Mouse (Mus musculus) layer of hippocampus, postnatal 25 days (tissue): ENCODE measurements around the gene Nr5a1. TPM values are rescaled to one million over a fixed set of nuclear protein-coding genes. Genes with fewer than 3 reads are reported as not detected.

Experiments used
- DNase-seq, 2 experiments: peaks; one replicate each; pipeline ENCODE4 v3.0.0; 2022; ENCODE audit warnings: mixed read lengths in 2 of 2, low spot score in 1 of 2; ENCODE audit errors: extremely low spot score in 1 of 2
- total RNA-seq, 2 experiments: library from RNA; stranded (reverse); gene quantifications; 2 replicates each; pipeline ENCODE4 v1.2.3; 2021

Gene Nr5a1
- total RNA-seq, 2 experiments from 2014 or later: not detected

- DNase-seq: no peak
These were observed 61.1 kb downstream of the Nr5a1 start for GRCm38 (mm10) chr2:38653293-38653619.

- no peak for DNase-seq
These were observed 61.6 kb downstream of the Nr5a1 start for GRCm38 (mm10) chr2:38652565-38653292.

DNA sequence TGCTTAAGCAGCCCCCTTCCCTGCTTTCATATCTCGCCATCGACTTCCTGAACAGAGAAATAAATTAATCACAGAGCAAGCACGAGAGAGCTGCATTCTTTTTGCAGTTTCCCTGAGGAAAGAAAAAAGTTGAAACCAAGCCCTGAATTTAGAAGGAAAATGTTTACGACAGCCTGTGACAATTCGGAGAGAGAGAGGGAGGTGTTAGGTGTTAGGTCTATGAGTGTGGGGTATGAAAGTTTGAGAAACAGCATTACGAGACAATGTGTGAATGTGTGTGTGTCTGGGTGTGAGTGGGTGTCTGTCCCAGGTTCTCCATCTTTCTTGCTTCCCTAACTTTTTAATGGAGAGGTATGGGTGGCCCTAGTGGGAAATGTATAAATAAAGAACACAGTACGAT, 62.2 kb downstream of the Nr5a1 start:
- no peak for DNase-seq

DNA sequence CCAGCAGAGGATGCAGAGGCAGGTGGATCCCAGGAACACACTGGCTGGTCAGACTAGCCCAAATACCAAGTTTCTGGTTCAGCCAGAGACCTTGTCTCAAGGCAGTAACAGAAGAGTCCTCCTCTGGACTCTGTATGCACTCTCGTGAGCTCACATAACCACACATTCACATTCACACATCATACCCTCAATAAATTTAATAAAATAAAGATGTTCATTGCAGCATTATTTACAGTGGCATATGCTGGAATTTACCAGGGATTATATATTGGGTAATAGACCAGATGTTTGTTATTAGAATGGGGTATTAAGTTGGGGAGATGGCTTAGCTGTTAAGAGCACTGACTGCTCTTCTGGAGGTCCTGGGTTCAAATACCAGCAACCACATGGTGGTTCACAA, 64.0 kb downstream of the Nr5a1 start:
- no peak for DNase-seq

DNA sequence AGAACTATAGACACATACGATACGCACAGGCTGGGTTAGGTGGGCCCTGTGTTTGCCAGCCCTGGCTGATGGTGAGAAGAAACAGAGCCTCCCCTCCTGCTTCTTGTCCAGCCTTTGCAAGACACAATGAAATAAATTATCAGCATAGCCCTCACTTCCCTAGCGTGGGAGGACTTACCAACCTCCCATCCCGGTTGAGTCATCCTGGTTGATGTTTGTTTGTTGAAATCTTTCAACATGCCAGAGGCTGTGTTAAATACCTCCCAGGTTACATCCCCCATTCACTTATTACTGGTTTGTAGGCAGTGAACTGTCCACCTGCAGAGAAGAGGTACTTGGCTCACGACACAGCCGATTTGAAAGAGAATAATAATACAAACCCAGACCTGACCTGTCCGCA, 66.7 kb downstream of the Nr5a1 start:
- no peak for DNase-seq

DNA sequence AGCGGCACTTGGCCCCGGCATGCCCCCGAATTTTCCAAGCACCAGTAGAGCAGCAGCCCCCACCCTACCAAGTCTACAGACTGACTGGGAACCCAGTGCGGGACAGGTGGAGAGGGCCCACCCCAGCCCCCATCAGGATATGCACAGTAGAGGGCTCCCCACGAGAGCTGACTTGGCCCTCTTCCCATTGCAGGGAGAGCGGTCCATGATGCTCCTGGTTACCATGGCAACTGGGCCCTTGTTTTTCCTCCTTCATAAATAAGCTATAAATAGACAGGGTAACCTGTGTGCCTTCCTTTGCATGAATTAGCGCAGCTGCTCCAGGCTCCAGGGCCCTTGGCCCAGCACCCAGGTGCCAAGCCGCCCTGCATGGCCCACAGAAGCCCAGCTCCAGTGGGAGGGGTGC, 67.1 kb downstream of the Nr5a1 start:
- peak; percentile 40 to 41 for DNase-seq

- peak; percentile 30 to 77 for DNase-seq
These were observed 68.4 kb downstream of the Nr5a1 start for GRCm38 (mm10) chr2:38645936-38646335.

DNA sequence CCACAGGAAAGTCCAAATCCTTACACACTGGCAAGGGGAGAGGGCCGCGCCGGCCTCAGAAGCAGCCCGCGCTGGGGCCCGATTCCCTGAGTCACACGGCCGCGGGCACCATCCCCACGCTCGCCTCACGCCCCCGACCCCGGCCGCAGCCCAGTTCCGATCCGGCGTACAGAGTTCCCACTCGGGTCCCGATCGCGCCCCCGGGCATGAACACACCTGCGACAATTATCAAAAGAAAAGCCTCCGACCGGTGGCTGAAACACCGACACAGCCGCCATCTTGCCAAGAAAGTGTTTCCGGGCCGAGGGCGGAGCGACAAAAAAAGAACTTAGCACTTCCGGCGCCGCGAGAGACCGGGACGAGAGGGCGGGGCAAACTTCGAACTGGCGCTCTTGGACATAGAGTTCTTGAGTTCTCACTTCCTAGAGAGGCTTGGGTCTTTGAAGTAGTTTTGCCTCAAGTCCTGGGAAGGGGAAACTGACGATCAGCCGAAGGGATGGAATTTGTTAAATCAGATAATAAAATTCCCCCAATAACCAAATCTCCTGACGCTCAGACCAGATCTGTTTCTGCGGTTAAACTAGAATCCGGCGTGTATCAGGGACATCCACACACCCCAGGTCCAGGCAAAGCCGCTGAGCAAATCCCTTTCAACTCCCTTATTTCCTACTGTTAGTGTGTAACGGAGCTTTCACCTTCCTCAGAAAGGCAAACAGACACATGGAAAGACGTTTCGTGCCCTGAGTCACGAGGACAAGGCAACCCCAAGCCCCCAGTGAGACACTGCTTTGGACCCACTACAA, 70.5 kb downstream of the Nr5a1 start, which contains the start of gene Psmb7:
Gene Psmb7 (minus strand): TSS at position 463 of the 803 bp plus-strand sequence.
- peak; percentile 60 to 72 for DNase-seq

Other genes with a start within 250 kb of the Nr5a1 start
- 10 to 100 TPM; 46.1 to 47.0 TPM for gene Nek6, start 202.9 kb downstream of the Nr5a1 start, total RNA-seq
- gene Psmb7, start 70.5 kb downstream of the Nr5a1 start, total RNA-seq: 100 to 1,000 TPM; 205 to 234 TPM
- 1 to 10 TPM; 4.3 to 5.5 TPM for gene Nr6a1, start 213.1 kb upstream of the Nr5a1 start, total RNA-seq
- 1 to 10 TPM; 1.4 to 1.5 TPM for gene Olfml2a, start 217.4 kb upstream of the Nr5a1 start, total RNA-seq